Mouse (Mus musculus): ENCODE measurements around the gene Alg3.

The Alg3 gene

DNA sequence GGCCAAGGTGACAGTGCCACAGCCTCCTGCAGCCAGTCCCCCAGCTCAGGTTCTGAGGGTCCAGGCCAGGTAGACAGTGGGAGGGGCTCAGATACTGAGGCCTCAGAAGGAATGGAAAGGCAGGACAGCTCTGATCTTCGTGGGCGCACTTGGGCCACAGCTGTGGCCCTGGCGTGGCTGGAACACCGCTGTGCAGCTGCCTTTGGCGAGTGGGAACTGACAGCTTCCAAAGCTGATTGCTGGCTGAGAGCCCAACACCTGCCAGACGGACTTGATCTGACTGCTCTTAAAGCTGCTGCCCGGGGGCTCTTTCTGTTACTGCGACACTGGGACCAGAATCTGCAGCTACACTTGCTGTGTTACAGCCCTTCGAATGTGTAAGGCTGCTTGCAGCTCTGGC is 6.8 kb downstream of the Alg3 start:
- no peak for DNase-seq (ENCODE audit: low spot score)

DNA sequence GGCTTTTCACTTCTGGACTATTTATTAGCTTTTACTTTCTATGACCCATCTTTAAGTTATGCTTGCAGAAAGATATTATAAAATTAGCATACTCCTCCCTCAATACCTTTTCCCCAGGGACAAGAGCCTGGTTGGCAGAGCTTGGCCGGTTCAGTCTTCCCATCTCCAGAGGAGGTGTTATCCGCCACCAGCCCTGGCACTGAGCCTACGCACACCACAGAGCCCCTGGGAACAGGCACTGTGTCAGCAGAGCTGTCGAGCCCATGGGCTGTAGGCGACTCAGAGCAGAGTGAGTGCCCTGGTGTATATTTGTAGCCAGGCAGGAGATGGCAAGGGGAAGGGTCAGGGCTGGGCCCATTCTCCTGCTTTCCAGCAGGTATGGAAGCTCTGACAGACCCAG is 11.0 kb downstream of the Alg3 start:
- DNase-seq (ENCODE audit: low spot score): no peak

DNA sequence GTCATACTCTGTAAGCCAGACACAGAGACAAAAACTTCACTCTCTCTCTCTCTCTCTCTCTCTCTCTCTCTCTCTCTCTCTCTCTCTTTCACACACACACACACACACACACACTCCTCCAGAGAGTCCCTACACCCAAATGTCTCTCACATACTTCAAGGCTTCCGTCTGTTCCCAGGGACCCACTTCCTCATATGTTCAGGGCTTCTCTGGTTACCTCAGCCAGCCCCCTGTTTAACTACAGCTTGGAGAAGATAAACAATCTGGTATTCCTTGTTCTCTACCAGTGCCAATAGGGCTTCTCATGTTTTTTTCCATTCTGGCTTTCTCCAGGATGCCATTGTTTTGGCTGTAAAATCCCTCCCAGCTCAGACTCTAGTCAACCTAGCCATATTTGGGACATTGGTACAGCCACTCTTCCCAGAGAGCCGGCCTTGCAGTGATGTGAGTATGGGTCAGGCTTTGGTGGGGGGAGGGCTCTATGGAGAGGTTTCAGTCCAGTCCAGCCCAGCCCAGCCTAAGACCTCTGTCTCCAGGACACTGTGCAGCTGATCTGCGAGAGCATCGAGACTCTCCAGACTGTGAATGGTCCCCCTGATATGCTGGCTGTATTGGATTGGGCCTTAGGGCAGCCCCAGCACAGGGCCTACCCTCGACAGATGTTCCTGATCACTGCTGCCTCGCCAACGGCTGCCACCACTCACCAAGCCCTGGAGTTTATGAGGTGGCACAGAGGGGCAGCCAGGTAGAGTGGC is 14.7 kb downstream of the Alg3 start:
- no peak for DNase-seq (ENCODE audit: low spot score)

DNA sequence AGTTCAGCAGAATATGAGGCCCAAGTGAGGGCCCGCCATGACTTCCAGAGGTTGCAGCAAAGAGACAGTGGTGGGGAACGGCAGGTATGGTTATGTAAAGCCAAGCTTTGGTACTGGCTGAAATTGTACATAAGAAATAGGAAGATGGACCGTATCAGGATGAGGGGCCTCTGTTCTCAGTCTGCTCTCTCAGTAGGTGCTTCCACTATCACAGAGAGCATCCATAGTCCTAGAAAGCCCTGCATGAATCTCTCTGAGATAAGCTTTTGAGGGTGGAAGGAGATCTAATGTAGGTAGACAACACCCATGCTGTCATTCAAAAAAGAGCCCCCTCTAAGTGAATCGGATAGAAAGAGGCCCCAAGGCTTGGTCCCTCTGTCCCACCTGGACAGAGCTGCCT is 15.8 kb downstream of the Alg3 start:
- no peak for DNase-seq (ENCODE audit: low spot score)

DNA sequence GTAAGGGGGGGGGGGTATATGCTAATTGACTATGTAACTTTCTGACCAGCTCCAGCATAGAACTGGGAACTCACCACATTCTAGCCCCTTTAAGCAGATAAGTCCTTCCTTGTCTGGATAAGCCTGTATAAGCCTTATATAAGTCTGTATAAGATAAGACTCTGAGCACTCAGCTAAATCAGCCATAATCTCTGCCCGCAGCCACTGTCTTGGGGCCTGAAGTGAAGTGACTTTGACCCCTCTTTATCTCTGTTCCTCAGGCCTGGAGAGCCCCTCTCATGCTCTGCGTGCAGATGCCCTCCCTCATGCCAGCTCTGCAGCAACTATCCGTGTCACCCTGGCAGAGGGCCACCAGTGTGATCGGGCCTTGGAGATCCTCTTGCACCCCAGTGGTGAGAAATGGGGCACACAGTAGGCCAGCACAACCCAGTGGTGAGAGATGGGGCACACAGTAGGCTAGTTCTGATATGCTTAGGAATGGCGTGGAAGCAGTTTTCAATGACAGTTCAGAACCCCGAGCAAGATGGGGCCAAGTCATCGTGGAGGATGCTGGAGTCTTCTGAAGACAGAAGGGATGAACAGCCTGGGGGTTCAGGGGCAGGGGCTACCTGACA is 16.4 kb downstream of the Alg3 start:
- no peak for DNase-seq (ENCODE audit: low spot score)

DNA sequence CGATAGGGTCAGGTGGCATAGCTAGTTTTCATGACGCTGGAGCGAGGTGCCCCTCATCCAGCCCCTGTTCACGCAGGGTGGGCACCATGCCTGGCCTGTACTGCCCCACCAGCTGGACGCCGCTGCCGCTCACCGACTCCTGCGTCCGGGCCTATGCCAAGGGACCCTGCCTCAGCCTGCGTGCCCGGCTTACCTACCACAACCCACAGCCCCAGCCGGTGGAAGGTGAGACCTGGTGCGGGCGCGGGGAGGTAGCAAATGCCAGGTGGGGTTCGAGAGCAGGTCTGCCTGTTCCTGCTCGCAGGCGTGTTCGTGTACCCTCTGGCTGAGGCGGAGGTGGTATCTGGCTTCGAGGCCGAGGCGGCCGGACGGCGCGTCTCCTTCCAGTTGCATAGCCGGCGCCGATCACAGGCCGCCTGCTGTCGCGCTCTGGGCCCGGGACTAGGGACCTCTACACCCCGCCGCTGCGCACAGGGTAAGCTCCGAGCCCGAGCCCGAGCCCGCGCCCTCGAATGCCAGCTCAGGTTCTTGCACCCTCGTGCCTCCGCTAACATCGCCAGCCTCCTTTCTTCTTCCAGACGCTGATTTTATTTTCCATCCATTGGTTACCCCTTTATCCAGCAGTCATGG is 20.3 kb downstream of the Alg3 start:
- DNase-seq (ENCODE audit: low spot score): no peak

DNA sequence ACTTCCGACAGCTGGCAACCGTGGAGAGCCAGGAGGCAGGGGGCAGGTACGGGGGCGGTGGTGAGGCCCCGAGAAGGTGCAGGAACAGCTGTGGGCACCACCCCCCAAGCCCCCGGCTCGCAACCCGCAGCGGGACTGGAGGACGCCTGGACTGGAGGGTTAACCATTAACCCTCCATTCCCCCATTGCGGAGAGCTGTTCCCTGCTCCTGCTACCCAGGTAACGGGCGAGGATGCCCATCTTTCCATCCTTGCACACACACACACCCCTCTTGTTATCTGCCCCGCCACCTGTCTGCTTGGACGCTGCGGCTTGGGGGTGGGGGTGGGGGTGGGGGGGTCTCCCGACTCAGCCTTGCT is 20.9 kb downstream of the Alg3 start:
- no peak for DNase-seq (ENCODE audit: low spot score)

DNA sequence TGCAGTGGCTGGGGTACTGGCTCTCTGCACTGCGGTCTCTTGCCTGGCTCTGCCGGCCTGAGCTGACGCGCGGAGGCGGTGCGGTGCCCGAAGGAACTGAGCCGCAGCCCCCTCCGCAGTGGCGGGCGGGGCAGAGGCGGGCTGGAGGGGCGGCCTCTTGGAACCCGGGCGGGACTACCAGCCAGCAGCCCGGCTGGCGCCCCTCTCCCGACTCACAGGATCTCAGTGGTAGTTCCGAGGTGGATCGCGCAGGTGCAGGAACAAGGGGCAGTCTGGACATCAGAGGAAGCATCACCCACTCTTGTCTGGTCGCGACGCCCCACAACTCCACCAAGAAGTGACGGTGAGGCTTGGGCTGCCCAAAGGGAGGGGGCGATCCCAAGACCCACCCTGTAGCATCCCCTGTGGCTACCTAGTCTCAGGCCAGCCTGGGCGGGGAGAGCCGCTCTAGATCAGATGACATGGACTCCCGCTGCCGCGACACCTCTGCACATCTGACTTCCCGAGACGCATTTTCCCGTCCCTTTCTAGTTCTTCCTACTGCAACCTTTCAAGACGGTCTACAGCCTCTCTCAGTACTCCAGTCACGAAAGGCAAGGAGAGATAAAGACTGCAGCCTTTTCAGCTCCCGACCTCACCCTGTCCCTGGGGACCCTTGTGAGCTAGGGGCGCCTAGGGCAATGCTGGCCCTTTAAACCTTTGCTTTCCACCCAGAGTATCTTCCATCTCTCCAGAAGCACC is 21.4 kb downstream of the Alg3 start:
- DNase-seq (ENCODE audit: low spot score): no peak

DNA sequence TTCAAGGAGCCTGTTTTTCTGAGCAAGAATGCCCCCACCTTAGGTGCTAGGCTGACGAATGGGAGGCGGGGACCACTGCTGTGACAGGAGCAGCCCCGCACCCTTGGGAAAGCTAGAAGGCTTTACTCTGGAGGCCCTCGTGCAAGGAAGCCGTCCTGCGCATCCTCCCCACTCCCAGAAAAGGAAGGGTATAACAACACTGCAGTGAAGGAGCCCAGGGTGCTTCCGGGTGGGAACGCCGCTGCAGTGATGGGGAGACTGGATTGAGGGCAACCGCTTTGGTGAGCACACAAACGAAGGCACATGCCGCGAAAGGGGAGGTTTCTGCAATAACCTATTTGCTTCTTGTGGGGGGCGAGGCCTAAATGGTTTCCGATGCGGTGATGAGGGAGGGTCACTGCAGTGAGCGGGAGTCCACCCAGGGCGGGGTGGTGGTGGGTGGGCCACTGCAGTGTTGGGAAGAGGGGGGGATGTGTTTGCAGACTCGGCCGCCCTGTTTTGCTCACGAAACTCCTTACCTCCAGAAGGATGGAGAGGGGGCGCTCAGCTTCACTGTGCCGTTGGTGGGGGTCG is 22.1 kb downstream of the Alg3 start, which contains the start of gene Vwa5b2:
Vwa5b2 (plus strand) TSS at position 106 of the 573 bp plus-strand sequence.
- DNase-seq (ENCODE audit: low spot score): no peak

DNA sequence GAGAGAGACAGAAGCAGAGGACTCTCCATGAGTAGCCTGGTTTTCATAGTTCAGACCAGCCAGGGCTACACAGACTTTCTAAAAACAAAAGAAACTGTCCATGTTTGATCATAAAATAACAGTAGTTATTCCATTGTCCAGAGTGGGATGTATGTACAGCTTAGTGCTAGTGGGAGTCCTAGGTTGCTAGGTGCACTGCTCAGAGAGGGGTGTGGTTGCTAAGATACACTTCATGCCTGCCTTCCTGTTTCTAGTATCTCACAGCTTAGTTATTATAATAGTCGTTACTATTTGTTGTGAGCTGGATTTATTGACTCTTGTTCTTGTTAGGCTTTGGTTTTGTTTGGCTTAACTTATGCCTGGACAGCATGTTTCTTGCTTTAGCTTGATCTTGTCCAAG is 46.5 kb downstream of the Alg3 start:
- DNase-seq (ENCODE audit: low spot score): no peak

DNA sequence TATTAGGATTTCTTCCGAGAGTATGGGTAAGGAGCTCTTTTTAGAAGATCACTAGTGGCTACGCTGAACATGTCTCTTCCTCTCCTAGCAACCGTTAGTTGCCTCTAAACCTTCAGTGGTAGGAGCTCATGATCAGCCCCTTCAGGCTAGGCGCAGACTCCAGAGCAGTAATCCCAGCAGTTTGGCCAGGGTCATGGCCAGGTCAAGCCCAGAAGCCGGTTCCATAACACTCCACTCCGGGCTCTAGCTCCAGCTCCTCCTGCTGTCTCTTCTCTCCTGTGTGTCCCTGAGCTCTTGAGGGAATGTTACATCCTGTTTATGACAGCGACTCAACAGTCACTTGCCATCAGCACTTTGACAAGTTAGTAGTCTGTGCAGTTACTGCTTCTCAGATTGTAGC is 54.2 kb downstream of the Alg3 start:
- DNase-seq (ENCODE audit: low spot score): no peak

All from urinary bladder, postnatal 25 days (tissue).